Mouse (Mus musculus) ES-Bruce4 (cell line): ENCODE measurements around the gene Rpl23. TPM values are rescaled to one million over a fixed set of nuclear protein-coding genes. Genes with fewer than 3 reads are reported as not detected.

Source experiments
- H3K27ac ChIP-seq: 2 replicates; pipeline ENCODE4 v1.5.1; 2012; ENCODE audit warnings: low read length, inconsistent platforms; ENCODE audit not compliant: insufficient read depth
- H3K27me3 ChIP-seq: 2 replicates; pipeline ENCODE4 v1.6.1; 2012; ENCODE audit warnings: mild to moderate bottlenecking, low read length, inconsistent platforms; ENCODE audit not compliant: control insufficient read depth, poor library complexity, insufficient read depth, severe bottlenecking
- H3K36me3 ChIP-seq: 2 replicates; pipeline ENCODE4 v1.6.1; 2012; ENCODE audit warnings: inconsistent platforms, mild to moderate bottlenecking, low read length, moderate library complexity; ENCODE audit not compliant: control insufficient read depth, poor library complexity, insufficient read depth, severe bottlenecking
- H3K4me1 ChIP-seq: one replicate; pipeline ENCODE4 v1.8.1; 2011; ENCODE audit warnings: low read length; ENCODE audit not compliant: control insufficient read depth, insufficient read depth
- H3K4me3 ChIP-seq: 2 replicates; pipeline ENCODE4 v1.5.1; 2011; ENCODE audit warnings: low read depth, mild to moderate bottlenecking, low read length
- H3K9ac ChIP-seq: 2 replicates; pipeline ENCODE4 v1.6.1; 2012; ENCODE audit warnings: low read depth, mild to moderate bottlenecking, inconsistent platforms; ENCODE audit not compliant: poor library complexity, severe bottlenecking
- H3K9me3 ChIP-seq: replicated peaks from 2 replicates; pipeline ENCODE4 v1.6.1; 2012; ENCODE audit warnings: mild to moderate bottlenecking, low read length, inconsistent platforms; ENCODE audit not compliant: control insufficient read depth, poor library complexity, insufficient read depth, severe bottlenecking
- CTCF ChIP-seq: IDR thresholded peaks from one replicate; pipeline ENCODE4 v1.8.1; 2011; ENCODE audit warnings: low read depth, low read length
- EP300 ChIP-seq: IDR thresholded peaks from 2 replicates; pipeline ENCODE4 v1.6.1; 2011; ENCODE audit warnings: low read depth, low read length; ENCODE audit not compliant: insufficient read depth
- POLR2A ChIP-seq: IDR thresholded peaks from one replicate; pipeline ENCODE4 v1.8.1; 2011; ENCODE audit warnings: low read length; ENCODE audit not compliant: insufficient read depth
- polyA plus RNA-seq: library from polyadenylated mRNA; stranded (reverse); fragments of >200 nt; gene quantifications from 2 replicates; pipeline ENCODE4 v1.2.4, GENCODE M21; 2011; ENCODE audit warnings: low read depth; ENCODE audit not compliant: missing spikeins, insufficient read depth, insufficient read length

Rpl23 gene
- polyA plus RNA-seq, 1 experiment: 842 TPM

- H3K9me3 ChIP-seq: no peaks in the 10 kb centered on the region
- peak within 1 kb of the TSS; percentile 43 for H3K9ac ChIP-seq
- H3K4me1 ChIP-seq: no peaks in the 10 kb centered on the region
- no peaks in the 10 kb centered on the region for H3K27me3 ChIP-seq
- no peak within 1 kb of the TSS for H3K4me3 ChIP-seq
- peaks cover 45% of the 10 kb centered on the region for H3K36me3 ChIP-seq
- TF ChIP-seq EP300 (no peak), POLR2A (no peak), CTCF (no peak)
- peak within 1 kb of the TSS; percentile 82 for H3K27ac ChIP-seq
Observed at GRCm38 (mm10) chr11:97775808-97776496, 6.3 kb downstream of the Rpl23 start, which contains the start of gene 1700001P01Rik. 1700001P01Rik (minus strand) TSS chr11:97775918.

GRCm38 (mm10) chr11:97775186-97775585 is 7.1 kb downstream of the Rpl23 start:
- peak overlapping the region; percentile 82 for H3K27ac ChIP-seq
- H3K9ac ChIP-seq: peak overlapping the region; percentile 43
- H3K36me3 ChIP-seq: peaks cover 37% of the 10 kb centered on the region
- H3K4me1 ChIP-seq: no peaks in the 10 kb centered on the region
- H3K9me3 ChIP-seq: no peaks in the 10 kb centered on the region
- H3K27me3 ChIP-seq: no peaks in the 10 kb centered on the region
- H3K4me3 ChIP-seq: no peak overlapping the region
- no peak for TF ChIP-seq POLR2A
- no peak for TF ChIP-seq EP300
- TF ChIP-seq CTCF: no peak

- no peaks in the 10 kb centered on the region for H3K4me1 ChIP-seq
- no peaks in the 10 kb centered on the region for H3K27me3 ChIP-seq
- no peaks in the 10 kb centered on the region for H3K36me3 ChIP-seq
- TF ChIP-seq EP300 (no peak), POLR2A (no peak), CTCF (no peak)
- H3K9ac ChIP-seq: no peak overlapping the region
- H3K27ac ChIP-seq: no peak overlapping the region
- no peak overlapping the region for H3K4me3 ChIP-seq
- no peaks in the 10 kb centered on the region for H3K9me3 ChIP-seq
Observed at GRCm38 (mm10) chr11:97771410-97771809, 10.8 kb downstream of the Rpl23 start.

- TF ChIP-seq CTCF (no peak), EP300 (no peak), POLR2A (no peak)
- H3K36me3 ChIP-seq: no peaks in the 10 kb centered on the region
- H3K4me1 ChIP-seq: no peaks in the 10 kb centered on the region
- H3K4me3 ChIP-seq: no peak overlapping the region
- no peaks in the 10 kb centered on the region for H3K27me3 ChIP-seq
- H3K9me3 ChIP-seq: no peaks in the 10 kb centered on the region
- no peak overlapping the region for H3K27ac ChIP-seq
- no peak overlapping the region for H3K9ac ChIP-seq
Observed at GRCm38 (mm10) chr11:97769704-97770103, 12.5 kb downstream of the Rpl23 start.

GRCm38 (mm10) chr11:97766154-97766881 is 15.9 kb downstream of the Rpl23 start, which contains the start of gene Cwc25:
Cwc25 (minus strand) TSS chr11:97766556.
- peak; percentile 51; the same call in 1 of the 2 replicates for TF ChIP-seq EP300
- TF ChIP-seq POLR2A: peak; percentile 83
- no peak for TF ChIP-seq CTCF
- H3K27ac ChIP-seq: peak within 1 kb of the TSS; percentile 52
- peak within 1 kb of the TSS; percentile 83 for H3K9ac ChIP-seq
- H3K9me3 ChIP-seq: no peaks in the 10 kb centered on the region
- no peaks in the 10 kb centered on the region for H3K27me3 ChIP-seq
- H3K4me1 ChIP-seq: peaks cover 2% of the 10 kb centered on the region
- H3K4me3 ChIP-seq: peak within 1 kb of the TSS; percentile 96
- H3K36me3 ChIP-seq: peaks cover 7% of the 10 kb centered on the region; the same call in 1 of the 2 replicates

GRCm38 (mm10) chr11:97761638-97762037 is 20.6 kb downstream of the Rpl23 start:
- H3K36me3 ChIP-seq: peaks cover 15% of the 10 kb centered on the region
- no peaks in the 10 kb centered on the region for H3K27me3 ChIP-seq
- no peak overlapping the region for H3K9ac ChIP-seq
- H3K4me1 ChIP-seq: peaks cover 2% of the 10 kb centered on the region
- no peak overlapping the region for H3K27ac ChIP-seq
- no peaks in the 10 kb centered on the region for H3K9me3 ChIP-seq
- TF ChIP-seq CTCF: no peak
- TF ChIP-seq EP300: no peak
- TF ChIP-seq POLR2A: no peak
- no peak overlapping the region for H3K4me3 ChIP-seq
